Mouse (Mus musculus): Measurements from ENCODE around the gene Foxred1. TPM values are rescaled to one million over a fixed set of nuclear protein-coding genes. Genes with fewer than 3 reads are reported as not detected.

Foxred1 gene
- total and polyA plus RNA-seq, 3 experiments: 11.4 to 31.1 (median 11.9) TPM

DNA sequence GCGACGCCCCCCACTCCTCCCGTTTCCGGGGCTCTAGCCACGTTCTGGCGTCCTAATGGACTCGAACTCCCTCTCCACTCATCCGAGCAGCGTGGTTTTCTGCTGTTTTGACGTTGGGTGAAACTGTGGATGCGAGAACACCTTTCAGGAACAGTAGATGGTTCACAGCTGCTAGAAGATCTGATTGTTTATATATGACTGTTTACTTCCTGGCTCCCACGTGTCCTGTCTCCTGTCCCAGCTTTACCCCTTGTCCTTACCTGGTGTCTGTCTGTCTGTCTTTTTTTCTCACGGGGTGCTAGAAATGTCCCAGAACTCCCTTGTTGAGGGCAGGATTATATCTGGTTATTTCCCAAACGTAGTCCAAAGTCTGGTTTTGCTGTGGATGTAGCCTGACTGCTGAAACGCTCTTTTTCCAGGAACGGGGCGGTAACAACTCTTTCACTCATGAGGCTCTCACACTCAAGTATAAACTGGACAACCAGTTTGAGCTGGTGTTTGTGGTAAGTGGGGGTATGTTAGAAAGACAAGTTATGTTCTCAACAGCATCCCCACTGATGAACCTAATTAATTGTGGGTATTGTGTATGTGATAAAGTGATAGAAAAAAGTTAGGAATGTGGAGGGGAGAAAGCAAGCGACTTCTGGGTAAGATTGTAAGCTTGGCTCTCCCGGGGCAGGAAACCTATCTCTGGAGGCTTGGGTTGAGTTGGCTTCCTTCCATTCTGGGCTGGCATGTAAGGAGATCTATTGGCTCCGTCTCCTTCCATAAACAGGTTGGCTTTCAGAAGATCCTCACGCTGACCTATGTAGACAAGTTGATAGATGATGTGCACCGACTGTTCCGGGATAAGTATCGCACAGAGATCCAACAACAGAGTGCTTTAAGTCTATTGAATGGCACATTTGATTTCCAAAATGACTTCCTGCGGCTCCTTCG, 987 bp upstream of the Foxred1 start:
- ATAC-seq (ENCODE audit: extremely low read depth, insufficient number of reproducible peaks, low FRiP score, poor library complexity, severe bottlenecking) (no peak), DNase-seq (ENCODE audit: low spot score) (peak; percentile 13)
- TF ChIP-seq GATA1 (IDR thresholded peaks at IDR 0.05; ENCODE audit: borderline replicate concordance, low read length) (no peak), POLR2AphosphoS5 (IDR thresholded peaks at IDR 0.05; ENCODE audit: insufficient replicate concordance, low read depth, low read length) (no peak), CTCF (IDR thresholded peaks at IDR 0.05; ENCODE audit: low read depth, low read length) (no peak), GATA2 (IDR thresholded peaks at IDR 0.05; ENCODE audit: borderline replicate concordance, low read depth, low read length) (no peak), TAL1 (conservative IDR thresholded peaks at IDR 0.05; ENCODE audit: low read depth, low read length) (no peak)
- peaks cover 45% of the 10 kb centered on the region for H3K4me1 ChIP-seq (ENCODE audit: insufficient read depth, low read depth, low read length)
- peaks cover 76% of the 10 kb centered on the region for H3K36me3 ChIP-seq (replicated peaks)
- no peaks in the 10 kb centered on the region for H3K9me3 ChIP-seq (replicated peaks)
- H3K4me3 ChIP-seq (ENCODE audit: low read depth, low read length): peak overlapping the region; percentile 99
- H3K27me3 ChIP-seq (ENCODE audit: insufficient read depth, low read length): no peaks in the 10 kb centered on the region

GRCm38 (mm10) chr9:35204421-35204820, 6.4 kb downstream of the Foxred1 start:
- TF ChIP-seq GATA2 (IDR thresholded peaks at IDR 0.05; ENCODE audit: borderline replicate concordance, low read depth, low read length): no peak
- TF ChIP-seq POLR2AphosphoS5 (IDR thresholded peaks at IDR 0.05; ENCODE audit: insufficient replicate concordance, low read depth, low read length): no peak
- no peak for TF ChIP-seq CTCF (IDR thresholded peaks at IDR 0.05; ENCODE audit: low read depth, low read length)
- TF ChIP-seq TAL1 (conservative IDR thresholded peaks at IDR 0.05; ENCODE audit: low read depth, low read length): no peak
- no peak for TF ChIP-seq GATA1 (IDR thresholded peaks at IDR 0.05; ENCODE audit: borderline replicate concordance, low read length)
- no peak for ATAC-seq (ENCODE audit: extremely low read depth, insufficient number of reproducible peaks, low FRiP score, poor library complexity, severe bottlenecking)
- H3K4me3 ChIP-seq (ENCODE audit: low read depth, low read length): no peak overlapping the region
- peaks cover 48% of the 10 kb centered on the region for H3K4me1 ChIP-seq (ENCODE audit: insufficient read depth, low read depth, low read length)
- no peak for DNase-seq (ENCODE audit: low spot score)
- H3K9me3 ChIP-seq (replicated peaks): no peaks in the 10 kb centered on the region
- peaks cover 64% of the 10 kb centered on the region for H3K36me3 ChIP-seq (replicated peaks)
- H3K27me3 ChIP-seq (ENCODE audit: insufficient read depth, low read length): no peaks in the 10 kb centered on the region

DNA sequence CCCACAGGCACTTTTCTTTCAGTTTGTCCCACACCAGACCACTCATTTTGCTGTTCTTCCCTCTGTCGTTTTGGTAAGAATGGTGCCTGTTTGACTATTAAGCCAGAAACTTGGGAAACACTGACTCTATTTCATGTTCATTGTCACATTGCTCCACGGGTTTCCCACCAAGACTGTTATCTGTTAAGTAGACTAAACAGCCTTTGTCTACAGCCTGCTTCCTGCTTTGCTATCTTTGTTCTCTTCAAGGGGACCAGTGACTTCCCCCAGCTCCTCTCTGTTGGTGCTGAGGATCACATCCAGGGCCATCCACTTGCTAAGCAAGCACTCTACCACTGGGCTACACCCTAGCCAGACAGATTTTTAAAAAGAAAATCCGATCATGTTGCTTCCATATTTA, 7.3 kb downstream of the Foxred1 start:
- ATAC-seq (ENCODE audit: extremely low read depth, insufficient number of reproducible peaks, low FRiP score, poor library complexity, severe bottlenecking) (no peak), DNase-seq (ENCODE audit: low spot score) (no peak)
- Histone ChIP-seq H3K27me3 (ENCODE audit: insufficient read depth, low read length) (no peaks in the 10 kb centered on the region), H3K9me3 (replicated peaks) (no peaks in the 10 kb centered on the region), H3K4me3 (ENCODE audit: low read depth, low read length) (no peak overlapping the region), H3K36me3 (replicated peaks) (peaks cover 55% of the 10 kb centered on the region), H3K4me1 (ENCODE audit: insufficient read depth, low read depth, low read length) (peaks cover 49% of the 10 kb centered on the region)
- no peak for TF ChIP-seq TAL1 (conservative IDR thresholded peaks at IDR 0.05; ENCODE audit: low read depth, low read length)

- H3K27me3 ChIP-seq (ENCODE audit: insufficient read depth, low read length): no peaks in the 10 kb centered on the region
- peak overlapping the region; percentile 78 for H3K4me3 ChIP-seq (ENCODE audit: low read depth, low read length)
- H3K9me3 ChIP-seq (replicated peaks): no peaks in the 10 kb centered on the region
- ATAC-seq (ENCODE audit: extremely low read depth, insufficient number of reproducible peaks, low FRiP score, poor library complexity, severe bottlenecking) (peak; percentile 46; the same call in 1 of the 2 replicates), DNase-seq (ENCODE audit: low spot score) (peak; percentile 9)
- TF ChIP-seq GATA1 (IDR thresholded peaks at IDR 0.05; ENCODE audit: borderline replicate concordance, low read length): no peak
- 0 out of 2 replicates have a peak, but pooled peaks have one; percentile 9 for TF ChIP-seq TAL1 (conservative IDR thresholded peaks at IDR 0.05; ENCODE audit: low read depth, low read length)
- peaks cover 33% of the 10 kb centered on the region for H3K36me3 ChIP-seq (replicated peaks)
- H3K4me1 ChIP-seq (ENCODE audit: insufficient read depth, low read depth, low read length): peaks cover 48% of the 10 kb centered on the region
Measured at GRCm38 (mm10) chr9:35200529-35201060, 10.3 kb downstream of the Foxred1 start.

DNA sequence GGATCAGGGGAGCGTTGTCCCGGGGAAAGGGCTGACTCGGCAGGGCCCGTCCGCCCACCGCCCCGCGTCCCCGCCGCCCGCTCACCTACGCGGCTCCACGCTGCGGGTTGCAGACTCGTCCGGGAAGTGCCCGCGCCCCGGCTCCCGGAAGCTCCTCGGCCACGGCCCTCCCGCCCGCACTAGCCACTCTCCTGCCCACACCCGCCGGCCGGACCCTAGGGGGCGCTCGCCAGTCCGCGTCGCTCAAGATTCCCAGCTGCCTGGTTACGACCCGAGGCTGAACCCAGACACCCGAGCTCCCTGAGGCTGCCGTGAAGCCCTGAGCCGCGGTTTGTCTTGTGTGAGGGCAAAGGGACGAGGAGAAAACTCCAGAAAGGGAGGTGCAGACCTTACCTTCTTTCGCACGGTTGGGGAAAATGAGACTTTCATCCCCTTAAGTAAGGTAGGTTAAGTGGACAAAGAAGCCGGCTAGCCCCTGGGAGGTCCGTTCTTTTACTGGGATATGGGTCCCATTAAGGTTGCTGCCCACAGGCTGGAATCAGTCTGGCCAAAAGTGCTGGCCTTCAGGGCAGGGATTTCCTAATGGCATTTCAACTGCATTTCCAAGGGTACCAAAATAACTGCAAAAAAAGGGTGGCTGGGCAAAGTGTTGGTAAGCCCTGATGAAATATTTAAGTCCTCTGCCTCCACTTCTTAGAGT, 10.9 kb downstream of the Foxred1 start, which contains the start of the genes Srpr and Tirap:
Gene Srpr, plus strand, starts transcription at position 404 of the 700 bp plus-strand sequence.
Gene Tirap, minus strand, starts transcription at position 520 of the 700 bp plus-strand sequence.
- Histone ChIP-seq H3K27me3 (ENCODE audit: insufficient read depth, low read length) (no peaks in the 10 kb centered on the region), H3K9me3 (replicated peaks) (no peaks in the 10 kb centered on the region), H3K36me3 (replicated peaks) (peaks cover 28% of the 10 kb centered on the region), H3K4me3 (ENCODE audit: low read depth, low read length) (peak within 1 kb of the TSS; percentile 78), H3K4me1 (ENCODE audit: insufficient read depth, low read depth, low read length) (peaks cover 48% of the 10 kb centered on the region)
- TF ChIP-seq POLR2AphosphoS5 (IDR thresholded peaks at IDR 0.05; ENCODE audit: insufficient replicate concordance, low read depth, low read length) (no peak), CTCF (IDR thresholded peaks at IDR 0.05; ENCODE audit: low read depth, low read length) (peak; percentile 38; the same call in 1 of the 2 replicates)
- peak; percentile 75 for ATAC-seq (ENCODE audit: extremely low read depth, insufficient number of reproducible peaks, low FRiP score, poor library complexity, severe bottlenecking)
- peak; percentile 85 for DNase-seq (ENCODE audit: low spot score)

GRCm38 (mm10) chr9:35198945-35199771, 11.7 kb downstream of the Foxred1 start:
- ATAC-seq (ENCODE audit: extremely low read depth, insufficient number of reproducible peaks, low FRiP score, poor library complexity, severe bottlenecking) (0 out of 2 replicates have a peak, but pooled peaks have one; percentile 9), DNase-seq (ENCODE audit: low spot score) (no peak)
- Histone ChIP-seq H3K4me1 (ENCODE audit: insufficient read depth, low read depth, low read length) (peaks cover 48% of the 10 kb centered on the region), H3K36me3 (replicated peaks) (peaks cover 20% of the 10 kb centered on the region), H3K4me3 (ENCODE audit: low read depth, low read length) (peak overlapping the region; percentile 78), H3K27me3 (ENCODE audit: insufficient read depth, low read length) (no peaks in the 10 kb centered on the region), H3K9me3 (replicated peaks) (no peaks in the 10 kb centered on the region)
- TF ChIP-seq GATA2 (IDR thresholded peaks at IDR 0.05; ENCODE audit: borderline replicate concordance, low read depth, low read length) (no peak), POLR2AphosphoS5 (IDR thresholded peaks at IDR 0.05; ENCODE audit: insufficient replicate concordance, low read depth, low read length) (no peak), GATA1 (IDR thresholded peaks at IDR 0.05; ENCODE audit: borderline replicate concordance, low read length) (no peak), TAL1 (conservative IDR thresholded peaks at IDR 0.05; ENCODE audit: low read depth, low read length) (no peak), CTCF (IDR thresholded peaks at IDR 0.05; ENCODE audit: low read depth, low read length) (no peak)
